Mouse (Mus musculus): ENCODE data around the gene Nsun4.

Gene Nsun4

DNA sequence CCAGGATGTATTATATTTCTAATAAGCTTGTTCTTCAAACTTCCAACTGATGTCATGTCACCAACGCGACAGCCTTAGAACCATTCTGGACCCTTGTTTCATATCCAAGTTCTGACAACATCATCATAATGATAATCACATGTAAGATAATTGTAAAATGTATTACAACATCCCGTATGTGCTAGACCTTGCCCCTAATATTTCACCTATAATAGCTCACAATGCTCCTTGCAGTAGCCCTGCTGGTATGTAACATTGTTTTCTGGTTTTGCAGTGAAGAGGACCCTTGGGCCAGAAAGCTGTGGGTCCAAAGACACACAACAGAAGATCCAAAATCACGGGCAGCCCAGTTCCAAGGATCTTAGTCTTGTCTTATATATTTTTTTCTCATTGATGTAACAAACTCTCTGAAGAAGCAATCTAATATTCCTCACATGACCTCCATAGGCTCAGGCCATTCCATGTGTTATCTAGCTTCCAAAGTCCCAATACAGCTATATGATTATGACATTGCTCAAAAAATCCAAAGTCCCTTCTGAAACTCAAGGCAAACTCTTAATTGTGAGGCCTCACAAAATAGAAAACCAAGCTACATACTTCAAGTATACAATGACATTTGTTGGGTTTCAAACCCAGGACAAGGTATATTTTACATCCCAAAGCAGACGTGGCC lies 65.7 kb downstream of the Nsun4 start:
- no peak for ATAC-seq (ENCODE audit: insufficient number of reproducible peaks, low FRiP score, low TSS enrichment)

DNA sequence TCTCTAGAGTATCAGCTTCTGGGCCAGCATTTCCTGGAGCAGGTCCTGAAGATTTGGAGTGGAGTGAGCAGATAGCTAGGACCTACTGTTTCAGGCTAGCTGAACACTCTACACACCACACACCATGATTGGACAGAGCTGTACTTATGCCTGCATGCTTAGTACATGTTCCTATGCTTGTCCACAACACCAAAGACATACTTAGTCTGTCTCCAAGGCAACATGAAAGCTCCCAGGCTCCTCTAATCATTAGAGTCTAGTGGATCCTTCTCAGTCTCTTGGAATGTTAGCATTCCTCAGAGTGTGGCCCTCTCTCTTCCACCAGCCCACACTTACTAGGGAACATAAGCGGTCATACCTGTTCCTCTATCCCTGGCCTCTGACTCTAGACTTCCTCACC lies 66.2 kb downstream of the Nsun4 start:
- no peak for ATAC-seq (ENCODE audit: insufficient number of reproducible peaks, low FRiP score, low TSS enrichment)

DNA sequence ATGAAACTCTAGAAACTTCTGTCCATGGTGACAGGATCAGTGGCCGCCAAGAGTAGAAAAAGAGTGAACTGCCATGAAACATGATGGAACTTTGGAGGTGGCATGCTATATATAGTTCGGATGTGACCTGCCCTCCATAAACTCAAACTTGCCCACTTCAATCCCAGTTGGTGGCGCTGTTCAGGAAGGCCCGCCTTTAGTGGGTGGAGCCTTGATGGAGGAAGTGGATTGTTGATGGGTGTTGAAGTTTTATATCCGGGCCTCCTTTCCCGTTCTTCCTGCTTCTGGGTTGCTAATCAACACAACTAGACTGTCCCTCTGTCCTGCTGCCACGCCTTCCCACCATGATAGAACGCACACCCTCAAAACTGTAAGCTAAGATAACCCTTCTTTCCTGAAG lies 68.7 kb downstream of the Nsun4 start:
- ATAC-seq (ENCODE audit: insufficient number of reproducible peaks, low FRiP score, low TSS enrichment) = no peak

DNA sequence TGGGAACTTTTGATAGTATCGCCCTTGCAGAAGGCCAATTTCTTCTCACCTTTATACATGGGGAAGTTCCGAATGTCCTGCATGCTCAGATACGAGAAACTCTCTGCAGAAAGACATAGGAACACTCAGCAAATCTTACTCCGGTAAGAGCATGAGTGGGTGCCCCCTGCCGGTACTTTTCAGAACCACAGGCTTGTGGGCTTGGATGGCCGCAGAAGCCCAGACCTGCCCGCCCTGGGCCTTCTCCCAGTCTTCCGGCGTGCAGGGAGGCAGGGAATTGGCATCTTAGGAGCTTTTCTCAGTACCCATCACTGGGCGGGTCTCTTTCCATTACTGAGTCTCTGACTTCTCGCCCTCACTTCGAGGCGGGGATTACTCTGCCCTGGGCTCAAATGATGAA lies 69.6 kb downstream of the Nsun4 start:
- ATAC-seq (ENCODE audit: insufficient number of reproducible peaks, low FRiP score, low TSS enrichment) = peak; percentile 71
